In genomic region chr10:6495081-6495480, GRCm38 (mm10) we compare ENCODE assay signal across 15 mouse cellular contexts.
"Had no signal": no experiment of that assay in that cellular context is flagged by ENCODE, and none has a peak within 500 bp of the region (broad histone marks: within the 10 kb centered on the region; RNA-seq: fewer than 3 reads in every experiment).

No protein-coding gene starts in this region.

- H3K9me3 ChIP-seq: liver, embryonic 13.5 days; midbrain, embryonic 15.5 days; neural tube, embryonic 13.5 days; stomach, embryonic 15.5 days had no signal

- H3K27me3 ChIP-seq: liver, embryonic 13.5 days; midbrain, embryonic 15.5 days; neural tube, embryonic 13.5 days; stomach, embryonic 15.5 days had no signal

- H3K4me2 ChIP-seq: liver, embryonic 13.5 days; midbrain, embryonic 11.5 days; midbrain, embryonic 15.5 days; neural tube, embryonic 13.5 days; stomach, embryonic 15.5 days had no signal

- DNase-seq: kidney, adult 9 months; kidney, postnatal 14 days; kidney, postnatal 4 days; liver, embryonic 13.5 days; lung, adult 2 months; lung, postnatal 14 days; lung, postnatal 4 days; right cerebral cortex, postnatal 25 days; spleen, adult 18-20 months; thymus, postnatal 25 days had no signal

- H3K4me3 ChIP-seq: liver, embryonic 13.5 days; midbrain, embryonic 15.5 days; myocyte; neural tube, embryonic 13.5 days; stomach, embryonic 15.5 days had no signal

- H3K36me3 ChIP-seq: liver, embryonic 13.5 days; midbrain, embryonic 15.5 days; neural tube, embryonic 13.5 days; stomach, embryonic 15.5 days had no signal

- H3K4me1 ChIP-seq: liver, embryonic 13.5 days; midbrain, embryonic 15.5 days; neural tube, embryonic 13.5 days; stomach, embryonic 15.5 days had no signal

- H3K27ac ChIP-seq: liver, embryonic 13.5 days; midbrain, embryonic 15.5 days; neural tube, embryonic 13.5 days; stomach, embryonic 15.5 days had no signal

- ATAC-seq: midbrain, embryonic 15.5 days had no signal

- H3K9ac ChIP-seq: liver, embryonic 13.5 days; midbrain, embryonic 15.5 days; neural tube, embryonic 13.5 days; stomach, embryonic 15.5 days had no signal
